Mouse (Mus musculus): Measurements from ENCODE around the gene Fxyd4.

DNA sequence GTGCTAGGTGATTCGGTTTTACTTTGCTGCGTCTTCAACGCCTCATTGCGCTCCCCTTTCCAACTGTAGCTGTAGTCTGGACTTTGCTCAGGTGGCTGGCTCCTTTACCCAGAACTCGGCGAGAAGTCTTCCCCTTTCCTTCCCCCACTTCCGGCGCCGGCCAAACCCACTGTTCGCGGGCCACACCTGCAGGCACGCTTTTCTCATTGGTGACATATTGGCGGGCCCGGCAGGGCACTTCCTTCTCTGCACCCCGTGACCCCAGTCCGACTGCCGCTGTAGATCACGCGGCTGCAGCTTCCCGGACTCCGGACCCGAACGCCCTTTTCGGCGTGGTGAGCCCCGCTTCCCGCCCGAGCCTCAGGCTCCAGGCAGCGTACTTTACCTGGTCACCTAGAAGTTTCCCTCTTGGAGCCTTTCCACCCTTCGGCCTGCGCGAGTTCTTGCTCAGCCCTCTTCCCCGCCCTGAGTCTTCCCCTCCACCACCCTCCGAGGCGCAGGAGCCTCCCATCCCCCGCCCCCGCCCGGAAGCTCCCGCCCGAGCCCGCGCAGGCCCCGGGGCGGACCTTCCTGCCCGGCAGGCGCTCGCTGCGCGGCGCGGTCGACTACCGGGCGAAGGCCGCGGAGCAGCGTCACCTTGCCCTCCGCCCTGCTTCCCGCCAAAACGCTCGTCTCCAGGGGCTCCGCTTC, 20.6 kb downstream of the Fxyd4 start:
- TF ChIP-seq CTCF (IDR thresholded peaks at IDR 0.05) (no peak), EP300 (IDR thresholded peaks at IDR 0.05) (no peak)

All from lung, postnatal 0 days (tissue).